Mouse (Mus musculus) CH12.LX (cell line): ENCODE data around the gene Iqcn. TPM values are rescaled to one million over a fixed set of nuclear protein-coding genes. Genes with fewer than 3 reads are reported as not detected.

Source experiments
- DNase-seq: peaks from one replicate; pipeline ENCODE4 v3.0.0-alpha.2; 2013; ENCODE audit errors: extremely low read depth
- H3K27ac ChIP-seq: 2 replicates; pipeline ENCODE4 v1.5.1; 2012; ENCODE audit warnings: low read depth, mild to moderate bottlenecking, control low read depth, moderate library complexity; ENCODE audit not compliant: insufficient read depth
- H3K27me3 ChIP-seq: replicated peaks from 2 replicates; pipeline ENCODE3; 2012; ENCODE audit warnings: inconsistent platforms
- H3K36me3 ChIP-seq, 2 experiments: replicated peaks in 1 of 2; 2 replicates each; pipeline versions ENCODE3 to v1.6.1; 2012; ENCODE audit warnings: inconsistent platforms in 1 of 2, low read length in 1 of 2, mild to moderate bottlenecking in 1 of 2, mixed read lengths in 1 of 2, moderate library complexity in 1 of 2; ENCODE audit not compliant: control insufficient read depth in 1 of 2, insufficient read depth in 1 of 2
- H3K4me1 ChIP-seq, 2 experiments: 2 replicates each; pipeline ENCODE4 v1.6.1; 2012; ENCODE audit warnings: inconsistent platforms in 1 of 2, moderate library complexity in 1 of 2; ENCODE audit not compliant: insufficient read depth in 2 of 2, control insufficient read depth in 1 of 2
- H3K4me2 ChIP-seq: 2 replicates; pipeline ENCODE4 v1.6.1; 2012; ENCODE audit warnings: low read depth, mild to moderate bottlenecking, control low read depth; ENCODE audit not compliant: poor library complexity, insufficient read depth, severe bottlenecking
- H3K4me3 ChIP-seq, 3 experiments: fragments of 150-350 bp in 1 of 3; sonication (generic) in 1 of 3; replicated peaks in 1 of 3; 2 replicates each; pipeline versions ENCODE3 to v1.5.1; 2011 to 2012; ENCODE audit warnings: low read depth in 2 of 3, low read length in 2 of 3, mild to moderate bottlenecking in 2 of 3, moderate library complexity in 2 of 3, control low read depth in 1 of 3, improper control_type of control experiment in 1 of 3, inconsistent platforms in 1 of 3, mixed read lengths in 1 of 3; ENCODE audit not compliant: poor library complexity in 1 of 3
- H3K79me2 ChIP-seq: replicated peaks from 2 replicates; pipeline ENCODE4 v1.6.1; 2012; ENCODE audit warnings: mild to moderate bottlenecking, moderate library complexity; ENCODE audit not compliant: control insufficient read depth, poor library complexity, insufficient read depth, severe bottlenecking; ENCODE audit errors: extremely low read depth
- H3K9ac ChIP-seq: 2 replicates; pipeline ENCODE4 v1.6.1; 2012; ENCODE audit warnings: low read depth, mild to moderate bottlenecking, control low read depth, moderate library complexity; ENCODE audit not compliant: insufficient read depth
- H3K9me3 ChIP-seq: replicated peaks from 2 replicates; pipeline ENCODE3; 2012; ENCODE audit warnings: low read length, inconsistent platforms, mixed read lengths
- BHLHE40 ChIP-seq: IDR thresholded peaks from 2 replicates; pipeline ENCODE4 v1.6.1; 2011; ENCODE audit warnings: mild to moderate bottlenecking, low read depth, low read length, improper control_type of control experiment
- CHD1 ChIP-seq: IDR thresholded peaks from 2 replicates; pipeline ENCODE4 v1.6.1; 2012; ENCODE audit warnings: low read depth, low read length, improper control_type of control experiment, inconsistent platforms
- CHD2 ChIP-seq: IDR thresholded peaks from 2 replicates; pipeline ENCODE4 v1.6.1; 2011; ENCODE audit warnings: low read length, improper control_type of control experiment
- CTCF ChIP-seq, 2 experiments: IDR thresholded peaks in 1 of 2; conservative IDR thresholded peaks in 1 of 2; 2 replicates each; pipeline ENCODE4 v1.5.1; 2011 to 2012; ENCODE audit warnings: low read depth in 2 of 2, low read length in 2 of 2, improper control_type of control experiment in 1 of 2, inconsistent platforms in 1 of 2, mild to moderate bottlenecking in 1 of 2, moderate library complexity in 1 of 2
- E2F4 ChIP-seq: IDR thresholded peaks from 2 replicates; pipeline ENCODE4 v1.6.1; 2011; ENCODE audit warnings: low read depth, low read length, improper control_type of control experiment; ENCODE audit not compliant: insufficient replicate concordance
- ELF1 ChIP-seq: IDR thresholded peaks from 2 replicates; pipeline ENCODE4 v1.6.1; 2014; ENCODE audit warnings: low read depth, mild to moderate bottlenecking, inconsistent platforms, low read length, improper control_type of control experiment
- EP300 ChIP-seq: IDR thresholded peaks from 2 replicates; pipeline ENCODE4 v1.6.1; 2011; ENCODE audit warnings: low read length, improper control_type of control experiment
- ETS1 ChIP-seq: conservative IDR thresholded peaks from 2 replicates; pipeline ENCODE4 v1.6.1; 2012; ENCODE audit warnings: low read depth, mild to moderate bottlenecking, inconsistent platforms, low read length, improper control_type of control experiment, moderate library complexity
- GABPA ChIP-seq: IDR thresholded peaks from 2 replicates; pipeline ENCODE4 v1.6.1; 2012; ENCODE audit warnings: low read depth, low read length, improper control_type of control experiment, inconsistent platforms; ENCODE audit not compliant: insufficient replicate concordance
- HCFC1 ChIP-seq: IDR thresholded peaks from 2 replicates; pipeline ENCODE4 v1.6.1; 2012; ENCODE audit warnings: low read depth, mild to moderate bottlenecking, inconsistent platforms, low read length, improper control_type of control experiment
- IRF4 ChIP-seq: IDR thresholded peaks from 2 replicates; pipeline ENCODE4 v1.6.1; 2014; ENCODE audit warnings: low read depth, mild to moderate bottlenecking, inconsistent platforms, low read length, improper control_type of control experiment
- JUN ChIP-seq: IDR thresholded peaks from 2 replicates; pipeline ENCODE4 v1.6.1; 2011; ENCODE audit warnings: low read depth, mild to moderate bottlenecking, low read length, improper control_type of control experiment, moderate library complexity; ENCODE audit not compliant: insufficient read depth
- JUND ChIP-seq: conservative IDR thresholded peaks from 2 replicates; pipeline ENCODE4 v1.6.1; 2011; ENCODE audit warnings: low read depth, low read length, improper control_type of control experiment
- KAT2A ChIP-seq: IDR thresholded peaks from 2 replicates; pipeline ENCODE4 v1.6.1; 2012; ENCODE audit warnings: low read length, improper control_type of control experiment, inconsistent platforms; ENCODE audit not compliant: insufficient replicate concordance
- MAFK ChIP-seq: IDR thresholded peaks from 2 replicates; pipeline ENCODE4 v1.6.1; 2011; ENCODE audit warnings: low read length, improper control_type of control experiment; ENCODE audit not compliant: insufficient replicate concordance
- MAX ChIP-seq: IDR thresholded peaks from 2 replicates; pipeline ENCODE4 v1.6.1; 2011; ENCODE audit warnings: low read length, improper control_type of control experiment
- MAZ ChIP-seq: IDR thresholded peaks from 2 replicates; pipeline ENCODE4 v1.6.1; 2012; ENCODE audit warnings: low read depth, mild to moderate bottlenecking, inconsistent platforms, low read length, improper control_type of control experiment, moderate library complexity
- MEF2A ChIP-seq: IDR thresholded peaks from 2 replicates; pipeline ENCODE4 v1.6.1; 2014; ENCODE audit warnings: low read depth, mild to moderate bottlenecking, inconsistent platforms, low read length, improper control_type of control experiment, borderline replicate concordance
- MXI1 ChIP-seq: IDR thresholded peaks from 2 replicates; pipeline ENCODE4 v1.6.1; 2011; ENCODE audit warnings: mild to moderate bottlenecking, low read depth, low read length, improper control_type of control experiment
- MYC ChIP-seq: IDR thresholded peaks from 2 replicates; pipeline ENCODE4 v1.6.1; 2011; ENCODE audit warnings: low read depth, mild to moderate bottlenecking, improper control_type of control experiment, low read length
- NELFE ChIP-seq: IDR thresholded peaks from 2 replicates; pipeline ENCODE4 v1.6.1; 2011; ENCODE audit warnings: low read depth, low read length, improper control_type of control experiment
- NRF1 ChIP-seq: IDR thresholded peaks from 2 replicates; pipeline ENCODE4 v1.6.1; 2014; ENCODE audit warnings: low read depth, mild to moderate bottlenecking, inconsistent platforms, low read length, improper control_type of control experiment, moderate library complexity
- PAX5 ChIP-seq: IDR thresholded peaks from 2 replicates; pipeline ENCODE4 v1.6.1; 2012; ENCODE audit warnings: low read length, inconsistent platforms, mixed read lengths
- POLR2A ChIP-seq: IDR thresholded peaks from 2 replicates; pipeline ENCODE4 v1.6.1; 2011; ENCODE audit warnings: low read depth, mild to moderate bottlenecking, improper control_type of control experiment, low read length
- POLR2AphosphoS2 ChIP-seq: IDR thresholded peaks from 2 replicates; pipeline ENCODE4 v1.6.1; 2011; ENCODE audit warnings: low read depth, low read length, improper control_type of control experiment
- RAD21 ChIP-seq: IDR thresholded peaks from 2 replicates; pipeline ENCODE4 v1.6.1; 2011; ENCODE audit warnings: low read depth, mild to moderate bottlenecking, low read length, improper control_type of control experiment, moderate library complexity
- RCOR1 ChIP-seq: conservative IDR thresholded peaks from 2 replicates; pipeline ENCODE4 v1.6.1; 2012; ENCODE audit warnings: low read depth, mild to moderate bottlenecking, inconsistent platforms, low read length, improper control_type of control experiment
- SIN3A ChIP-seq: IDR thresholded peaks from 2 replicates; pipeline ENCODE4 v1.6.1; 2012; ENCODE audit warnings: low read length, improper control_type of control experiment, inconsistent platforms
- SMC3 ChIP-seq: IDR thresholded peaks from 2 replicates; pipeline ENCODE4 v1.6.1; 2011; ENCODE audit warnings: low read depth, low read length, improper control_type of control experiment
- TBP ChIP-seq: conservative IDR thresholded peaks from 2 replicates; pipeline ENCODE4 v1.6.1; 2011; ENCODE audit warnings: low read depth, low read length, improper control_type of control experiment
- TCF12 ChIP-seq: IDR thresholded peaks from 2 replicates; pipeline ENCODE4 v1.6.1; 2014; ENCODE audit warnings: low read depth, mild to moderate bottlenecking, inconsistent platforms, low read length, improper control_type of control experiment
- UBTF ChIP-seq: IDR thresholded peaks from 2 replicates; pipeline ENCODE4 v1.6.1; 2012; ENCODE audit warnings: low read depth, mild to moderate bottlenecking, inconsistent platforms, low read length, improper control_type of control experiment, moderate library complexity
- USF1 ChIP-seq: IDR thresholded peaks from 2 replicates; pipeline ENCODE4 v1.6.1; 2014; ENCODE audit warnings: low read depth, mild to moderate bottlenecking, inconsistent platforms, low read length, improper control_type of control experiment
- USF2 ChIP-seq: conservative IDR thresholded peaks from 2 replicates; pipeline ENCODE4 v1.6.1; 2011; ENCODE audit warnings: low read depth, low read length, improper control_type of control experiment
- ZC3H11A ChIP-seq: IDR thresholded peaks from 2 replicates; pipeline ENCODE4 v1.6.1; 2012; ENCODE audit warnings: low read depth, mild to moderate bottlenecking, inconsistent platforms, low read length, improper control_type of control experiment
- ZKSCAN1 ChIP-seq: IDR thresholded peaks from 2 replicates; pipeline ENCODE4 v1.6.1; 2012; ENCODE audit warnings: low read depth, inconsistent platforms, low read length, improper control_type of control experiment, borderline replicate concordance
- ZMIZ1 ChIP-seq: IDR thresholded peaks from 2 replicates; pipeline ENCODE4 v1.6.1; 2012; ENCODE audit warnings: low read depth, mild to moderate bottlenecking, inconsistent platforms, low read length, improper control_type of control experiment
- ZNF384 ChIP-seq: IDR thresholded peaks from 2 replicates; pipeline ENCODE4 v1.6.1; 2012; ENCODE audit warnings: low read depth, low read length, improper control_type of control experiment, inconsistent platforms
- dilution Hi-C: fragments of 300-500 bp; cut with MboI; formaldehyde crosslinking; loops from 2 replicates; pipeline ENCODE4 v1.14.3; 2020; ENCODE audit warnings: low sequenced_read_pairs; ENCODE audit not compliant: extremely low pct_unique_long_range_greater_than_20kb, extremely low pct_ligation_motif_present
- in situ Hi-C: fragments of 300-500 bp; cut with MboI; formaldehyde crosslinking; loops from 3 replicates; pipeline ENCODE4 v1.14.3; 2019; ENCODE audit warnings: low sequenced_read_pairs, low pct_ligation_motif_present, low pct_unique_long_range_greater_than_20kb, mixed read lengths
- polyA plus RNA-seq: library from polyadenylated mRNA; unstranded; fragments of >175 nt; gene quantifications from 2 replicates; pipeline ENCODE4 v1.2.1, GENCODE M21; 2012; ENCODE audit warnings: low read depth; ENCODE audit not compliant: insufficient read length
- total RNA-seq, 2 experiments: library from RNA; depleted of rRNA; stranded (reverse); fragments of 300-350 nt in 1 of 2; fragments of >200 nt in 1 of 2; gene quantifications; 2 replicates each; pipeline ENCODE4 v1.2.3; 2012 to 2014

The Iqcn gene
- total and polyA plus RNA-seq, 3 experiments = 0.07 TPM; not detected in 2

- Histone ChIP-seq H3K9ac (peak within 1 kb of the TSS; percentile 99), H3K4me2 (peak within 1 kb of the TSS; percentile 79), H3K9me3 (no peaks in the 10 kb centered on the region), H3K27ac (peak within 1 kb of the TSS; percentile 99), H3K36me3 (peaks cover 0 to 26% of the 10 kb centered on the region in 2 experiments), H3K79me2 (peaks cover 23% of the 10 kb centered on the region), H3K4me1 (peaks cover 17 to 60% of the 10 kb centered on the region in 2 experiments), H3K27me3 (no peaks in the 10 kb centered on the region), H3K4me3 (peak within 1 kb of the TSS; percentile 80 to 99 (median 82))
- dilution Hi-C loops = no loop called here
- TF ChIP-seq NELFE (peak; percentile 99), CHD1 (no peak; the same call in 1 of the 2 replicates), IRF4 (peak; percentile 55; the same call in 1 of the 2 replicates), MXI1 (peak; percentile 94), PAX5 (no peak), ZKSCAN1 (no peak), MAFK (no peak), RAD21 (no peak), HCFC1 (peak; percentile 61), TCF12 (peak; percentile 96), MAX (peak; percentile 59), USF1 (no peak; the same call in 1 of the 2 replicates), KAT2A (0 out of 2 replicates have a peak, but pooled peaks have one; percentile 34), ZNF384 (no peak), POLR2AphosphoS2 (peak; percentile 94), SMC3 (no peak), RCOR1 (no peak), USF2 (no peak), JUND (peak; percentile 76; the same call in 1 of the 2 replicates), TBP (peak; percentile 92), MAZ (peak; percentile 61), JUN (peak; percentile 95), UBTF (no peak), EP300 (no peak), ETS1 (peak; percentile 42), ELF1 (peak; percentile 32), POLR2A (peak; percentile 100), BHLHE40 (0 out of 2 replicates have a peak, but pooled peaks have one; percentile 2), ZMIZ1 (peak; percentile 99), MEF2A (peak; percentile 41; the same call in 1 of the 2 replicates), SIN3A (peak; percentile 62; the same call in 1 of the 2 replicates), ZC3H11A (no peak), CHD2 (peak; percentile 63; the same call in 1 of the 2 replicates), NRF1 (peak; percentile 50), CTCF (conservative IDR thresholded peaks at IDR 0.05 in 1 of 2, IDR thresholded peaks at IDR 0.05 in 1 of 2; ENCODE audit: low read depth in 2 of 2, low read length in 2 of 2) (no peak), E2F4 (no peak), MYC (0 out of 2 replicates have a peak, but pooled peaks have one; percentile 43), GABPA (no peak)
- in situ Hi-C loops = no loop called here
- DNase-seq = peak; percentile 97
Measured at GRCm38 (mm10) chr8:70698310-70699109, 4.7 kb upstream of the Iqcn start, which contains the start of gene Jund. Gene Jund (plus strand): TSS chr8:70698949.
